Mouse (Mus musculus) C2C12 (cell line): ENCODE measurements around the gene Ccnd3.

Experiments
- CEBPB ChIP-seq: IDR thresholded peaks from one replicate; pipeline ENCODE4 v1.6.1; 2011; ENCODE audit warnings: low read depth, mild to moderate bottlenecking, control low read depth, moderate library complexity
- CTCF ChIP-seq: IDR thresholded peaks from one replicate; pipeline ENCODE4 v1.5.1; 2011; ENCODE audit not compliant: control insufficient read depth, insufficient read depth, insufficient read length
- FOSL1 ChIP-seq: IDR thresholded peaks from one replicate; pipeline ENCODE4 v1.8.0; 2011; ENCODE audit warnings: mild to moderate bottlenecking, low read length; ENCODE audit not compliant: poor library complexity, insufficient read depth, severe bottlenecking
- MAX ChIP-seq: IDR thresholded peaks from one replicate; pipeline ENCODE4 v1.6.1; 2011; ENCODE audit warnings: mild to moderate bottlenecking, control low read depth
- MYOD1 ChIP-seq: IDR thresholded peaks from one replicate; pipeline ENCODE4 v1.6.1; 2011; ENCODE audit warnings: low read depth; ENCODE audit not compliant: control insufficient read depth, insufficient read length
- MYOG ChIP-seq: IDR thresholded peaks from one replicate; pipeline ENCODE4 v1.6.1; 2011; ENCODE audit not compliant: control insufficient read depth, insufficient read length; ENCODE audit errors: extremely low read depth
- USF1 ChIP-seq: IDR thresholded peaks from one replicate; pipeline ENCODE4 v1.6.1; 2011; ENCODE audit warnings: low read depth, mild to moderate bottlenecking, control low read depth, moderate library complexity

DNA sequence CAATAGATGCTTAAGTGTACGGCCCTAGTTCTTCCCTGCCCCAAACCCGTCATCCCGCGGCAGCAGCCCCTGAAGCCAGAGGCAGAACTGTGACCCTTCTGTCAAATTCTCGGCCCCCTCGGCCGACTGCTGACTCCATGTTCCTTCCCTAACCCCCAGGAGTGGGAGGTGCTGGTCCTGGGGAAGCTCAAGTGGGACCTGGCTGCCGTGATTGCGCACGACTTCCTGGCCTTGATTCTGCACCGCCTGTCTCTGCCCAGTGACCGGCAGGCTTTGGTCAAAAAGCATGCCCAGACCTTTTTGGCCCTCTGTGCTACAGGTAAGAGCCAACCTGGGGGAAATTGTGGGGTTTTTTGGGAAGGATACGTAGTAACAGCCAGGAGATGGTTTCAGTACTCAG lies 92.4 kb downstream of the Ccnd3 start:
- TF ChIP-seq CTCF (no peak), MYOD1 (no peak), MAX (no peak), USF1 (no peak), MYOG (no peak), CEBPB (no peak), FOSL1 (no peak)
